Mouse (Mus musculus) left cerebral cortex, adult 18-20 months (tissue): ENCODE results near the gene Nr1h2. TPM values are rescaled to one million over a fixed set of nuclear protein-coding genes. Genes with fewer than 3 reads are reported as not detected.

Experiments used
- DNase-seq, 2 experiments: peaks; one replicate each; pipeline ENCODE4 v3.0.0; 2021 to 2022; ENCODE audit warnings: low spot score in 2 of 2, mixed read lengths in 1 of 2
- total RNA-seq, 2 experiments: library from RNA; stranded (reverse); gene quantifications; 2 replicates each; pipeline ENCODE4 v1.2.3; 2021

Gene Nr1h2
- total RNA-seq, 2 experiments from 2014 or later, result 75.2 to 85.6 TPM

DNA sequence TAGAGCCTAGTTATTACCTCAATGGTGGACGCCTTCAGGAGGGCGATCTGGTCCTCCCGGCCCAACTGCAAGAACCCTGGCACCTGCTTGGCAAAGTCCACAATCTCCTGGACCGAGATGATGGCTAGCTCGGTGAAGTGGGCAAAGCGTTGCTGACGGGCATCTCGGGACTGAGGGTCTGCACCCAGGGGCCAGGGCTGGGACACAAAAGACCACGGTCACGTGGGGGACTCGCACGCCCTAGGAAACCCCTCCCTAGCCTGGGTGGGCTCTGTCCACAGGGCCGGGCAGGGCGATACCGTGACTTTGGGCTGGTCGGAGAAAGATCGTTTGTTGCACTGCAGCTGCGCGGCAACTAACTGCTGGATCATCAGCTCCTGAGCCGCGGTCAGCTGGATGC, 2.5 kb downstream of the Nr1h2 start:
- DNase-seq, result no peak

DNA sequence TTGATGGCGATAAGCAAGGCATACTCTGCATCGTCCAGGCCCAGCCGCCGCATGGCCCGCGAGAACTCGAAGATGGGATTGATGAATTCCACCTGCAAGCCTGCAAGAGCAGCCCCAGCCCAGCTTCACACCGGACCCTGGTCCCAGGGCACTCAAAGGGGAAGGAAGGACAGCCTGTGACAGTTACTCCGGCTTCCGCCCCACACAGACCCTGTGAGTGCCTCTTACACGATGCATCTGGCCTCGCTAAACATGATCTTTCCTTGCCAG, 3.4 kb downstream of the Nr1h2 start:
- DNase-seq, result no peak

DNA sequence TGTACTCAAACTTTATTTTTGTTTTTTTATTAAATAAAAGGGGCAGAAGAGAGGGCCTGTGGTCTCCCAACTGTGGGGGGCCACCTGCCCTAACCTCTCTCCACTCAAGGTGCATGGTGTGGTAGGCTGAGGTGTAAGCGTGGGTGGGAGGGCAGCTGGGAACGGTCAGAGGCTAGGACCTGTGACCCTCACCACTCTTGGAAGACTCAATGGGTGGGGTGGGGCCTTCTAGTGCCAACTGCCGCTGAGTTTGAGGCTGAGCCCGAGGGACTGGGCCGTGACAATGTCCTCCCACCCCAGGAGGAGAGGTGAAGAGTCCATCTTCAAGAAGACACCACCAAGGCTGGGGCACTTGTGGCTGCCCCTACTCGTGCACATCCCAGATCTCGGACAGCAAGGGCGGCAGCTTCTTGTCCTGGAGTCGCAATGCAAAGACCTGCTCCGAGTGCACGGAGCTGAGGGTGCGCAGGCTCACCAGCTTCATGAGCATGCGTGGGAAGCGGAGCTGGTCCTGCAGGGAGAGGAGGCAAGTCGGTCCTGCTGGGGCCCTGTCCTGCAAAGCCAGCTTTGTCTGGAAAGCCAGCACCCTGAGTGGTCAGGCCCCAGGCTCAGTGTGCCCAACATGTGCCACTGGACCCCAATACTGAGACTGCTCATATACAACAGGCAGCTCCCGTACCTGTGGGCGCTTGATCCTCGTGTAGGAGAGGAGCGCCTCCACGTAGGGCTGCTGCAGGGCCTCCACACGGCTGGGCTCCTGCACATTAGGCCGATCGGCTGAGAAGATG, 3.9 kb downstream of the Nr1h2 start:
- DNase-seq, result no peak

DNA sequence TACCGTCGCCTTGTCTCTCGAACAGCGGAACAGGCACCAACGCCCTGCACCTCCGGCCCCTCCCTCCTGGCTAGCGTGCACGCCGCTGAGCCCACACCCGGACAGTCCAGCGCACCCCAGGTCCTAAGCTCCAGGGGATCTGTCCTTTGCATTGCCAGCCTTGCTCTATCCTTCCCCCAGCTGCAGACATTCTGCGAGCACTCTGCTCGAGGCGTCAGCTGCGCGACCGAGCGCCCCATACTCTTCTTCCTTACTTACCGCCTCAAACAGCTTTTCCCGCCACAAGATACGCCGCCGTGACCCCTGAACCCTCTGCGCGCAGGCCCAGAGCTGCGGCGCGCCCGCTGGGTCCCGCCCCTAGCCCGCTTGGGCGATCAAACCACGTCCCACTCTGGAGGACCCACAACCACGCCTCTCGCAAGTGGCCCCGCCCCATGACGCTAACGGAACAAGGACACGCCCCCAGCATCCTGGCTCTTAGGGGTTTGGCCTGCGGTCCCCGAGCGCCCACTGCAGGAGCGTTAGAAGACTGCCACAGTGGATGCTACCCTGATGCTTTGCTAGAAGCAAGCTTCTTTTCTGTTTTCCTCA, 5.2 kb downstream of the Nr1h2 start, which contains the start of gene Pold1:
Gene Pold1, minus strand, starts transcription at position 353 of the 591 bp plus-strand sequence.
- DNase-seq, result peak; percentile 99 to 100

GRCm38 (mm10) chr7:44547725-44548124, 6.0 kb downstream of the Nr1h2 start:
- DNase-seq, result no peak

- DNase-seq, result no peak
Measured at GRCm38 (mm10) chr7:44547041-44547440, 6.7 kb downstream of the Nr1h2 start.

- no peak for DNase-seq
Measured at GRCm38 (mm10) chr7:44546274-44546673, 7.5 kb downstream of the Nr1h2 start.

DNA sequence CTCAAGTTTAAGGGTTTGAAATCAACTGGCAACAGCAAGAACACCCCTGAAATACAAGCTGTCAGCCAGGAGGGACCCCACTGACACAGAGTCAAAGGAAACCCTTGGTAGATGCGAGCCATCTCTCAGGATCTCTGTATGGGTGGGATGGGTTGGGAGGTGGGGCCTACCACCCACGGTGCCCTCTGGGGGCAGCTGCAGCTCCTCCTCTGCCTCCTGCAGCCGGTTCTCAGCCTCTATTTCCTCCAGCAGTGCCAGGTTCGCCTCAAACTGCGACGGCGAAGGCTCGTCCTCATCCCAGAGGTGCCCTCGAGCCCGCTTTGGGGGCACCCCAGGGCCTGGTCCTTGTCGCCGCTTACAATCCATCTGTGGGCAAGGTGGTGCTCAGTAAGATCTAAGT, 10.7 kb downstream of the Nr1h2 start:
- DNase-seq, result no peak

DNA sequence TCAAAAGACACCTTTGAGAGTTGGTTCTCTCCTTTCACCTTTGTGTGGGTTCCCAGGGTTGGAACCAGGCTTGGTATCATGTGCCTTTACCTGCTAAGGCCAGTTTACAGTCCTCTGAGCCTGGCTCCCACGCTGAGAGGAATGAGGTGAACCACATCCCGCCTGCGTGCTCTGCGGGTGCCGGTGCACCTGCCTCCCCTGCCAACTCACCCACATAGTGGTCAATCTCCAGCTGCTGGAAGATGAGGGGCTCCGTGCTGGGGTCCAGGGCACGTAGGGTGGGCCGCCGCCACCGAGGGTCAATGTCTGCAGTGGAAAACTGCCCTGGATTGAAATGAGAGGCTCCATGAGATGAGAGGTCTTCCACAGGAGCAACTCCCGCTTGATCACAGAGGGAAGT, 11.2 kb downstream of the Nr1h2 start:
- DNase-seq, result no peak

DNA sequence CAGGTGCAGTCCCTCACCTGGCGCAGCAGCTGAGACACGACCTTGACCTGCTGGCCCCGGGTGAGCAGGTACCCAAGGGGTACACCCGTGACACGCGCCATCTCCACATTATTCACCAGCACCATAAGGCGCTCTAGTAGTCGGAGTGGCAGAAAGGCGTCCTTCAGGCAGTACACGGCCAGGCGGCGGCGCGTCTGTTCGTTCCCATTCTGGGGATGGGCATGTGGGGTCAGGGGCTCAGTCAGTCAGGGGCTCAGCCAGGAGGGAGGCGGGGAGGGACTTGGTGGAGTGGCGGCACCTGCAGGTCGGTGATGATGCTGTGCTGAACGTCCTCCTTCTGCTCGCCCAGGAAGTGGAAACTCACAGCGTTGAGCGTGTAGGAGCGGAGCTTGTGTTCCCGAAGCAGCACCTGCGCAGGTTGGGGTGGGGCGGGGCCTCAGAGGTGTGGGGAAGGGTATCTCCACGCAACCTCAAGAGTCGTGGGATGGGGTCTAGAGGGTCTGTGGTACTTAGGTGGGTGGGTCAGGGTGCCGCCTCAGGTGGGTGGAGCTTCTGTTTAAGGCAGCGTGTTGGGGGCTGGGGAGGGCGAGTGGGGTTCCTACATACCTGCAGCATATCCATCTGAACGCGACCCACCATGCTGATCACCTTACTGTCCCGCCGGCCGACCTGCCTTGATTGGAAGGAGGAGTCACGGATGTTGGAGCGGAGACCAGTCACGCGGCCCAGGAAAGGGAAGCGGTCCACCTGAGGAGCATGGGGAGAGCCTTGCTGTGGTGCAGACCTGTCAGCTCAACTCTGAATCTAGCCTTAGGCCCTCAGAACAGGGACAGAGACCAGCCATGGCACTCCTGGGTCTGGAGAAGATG, 14.8 kb downstream of the Nr1h2 start:
- no peak for DNase-seq

DNA sequence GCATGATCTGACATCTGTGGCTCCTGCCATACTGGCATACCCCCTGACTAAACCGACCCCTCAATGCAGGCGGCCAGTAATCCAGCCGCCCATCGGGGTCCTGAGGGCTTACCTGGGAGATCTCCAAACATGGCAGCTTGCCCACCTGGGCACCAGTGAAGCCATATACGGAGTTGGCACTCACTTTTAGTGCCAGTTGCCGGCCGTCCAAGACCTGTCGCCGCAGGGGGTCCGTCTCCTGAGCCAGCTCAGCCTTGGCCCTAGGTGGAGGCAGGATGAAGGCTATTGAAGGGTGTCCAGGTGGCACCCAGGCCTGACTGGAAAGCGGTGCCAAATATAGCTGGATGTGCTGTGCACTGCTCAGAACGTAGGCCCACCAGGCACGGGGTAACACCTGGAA, 16.3 kb downstream of the Nr1h2 start:
- no peak for DNase-seq

DNA sequence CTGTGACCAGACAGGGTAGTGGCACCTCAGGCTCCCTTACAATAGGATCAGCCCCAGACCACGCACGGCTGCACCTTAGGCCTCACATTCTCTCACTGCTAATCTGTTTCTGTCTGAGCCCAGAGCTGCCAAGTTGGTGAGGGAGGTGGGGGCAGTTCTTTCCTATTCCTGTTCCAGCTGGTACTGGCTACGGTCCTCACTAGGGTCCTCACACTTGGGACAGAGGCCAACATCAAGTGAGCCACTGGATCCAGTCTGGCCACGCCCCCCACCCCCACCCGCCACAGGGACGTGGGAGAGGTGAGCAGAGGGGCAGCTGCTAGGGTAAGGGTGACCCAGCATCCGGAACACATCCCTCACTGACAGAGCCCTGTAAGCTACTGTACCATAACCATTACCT, 16.7 kb downstream of the Nr1h2 start:
- no peak for DNase-seq

GRCm38 (mm10) chr7:44536590-44536968, 17.2 kb downstream of the Nr1h2 start:
- DNase-seq, result peak; percentile 55 to 68

DNA sequence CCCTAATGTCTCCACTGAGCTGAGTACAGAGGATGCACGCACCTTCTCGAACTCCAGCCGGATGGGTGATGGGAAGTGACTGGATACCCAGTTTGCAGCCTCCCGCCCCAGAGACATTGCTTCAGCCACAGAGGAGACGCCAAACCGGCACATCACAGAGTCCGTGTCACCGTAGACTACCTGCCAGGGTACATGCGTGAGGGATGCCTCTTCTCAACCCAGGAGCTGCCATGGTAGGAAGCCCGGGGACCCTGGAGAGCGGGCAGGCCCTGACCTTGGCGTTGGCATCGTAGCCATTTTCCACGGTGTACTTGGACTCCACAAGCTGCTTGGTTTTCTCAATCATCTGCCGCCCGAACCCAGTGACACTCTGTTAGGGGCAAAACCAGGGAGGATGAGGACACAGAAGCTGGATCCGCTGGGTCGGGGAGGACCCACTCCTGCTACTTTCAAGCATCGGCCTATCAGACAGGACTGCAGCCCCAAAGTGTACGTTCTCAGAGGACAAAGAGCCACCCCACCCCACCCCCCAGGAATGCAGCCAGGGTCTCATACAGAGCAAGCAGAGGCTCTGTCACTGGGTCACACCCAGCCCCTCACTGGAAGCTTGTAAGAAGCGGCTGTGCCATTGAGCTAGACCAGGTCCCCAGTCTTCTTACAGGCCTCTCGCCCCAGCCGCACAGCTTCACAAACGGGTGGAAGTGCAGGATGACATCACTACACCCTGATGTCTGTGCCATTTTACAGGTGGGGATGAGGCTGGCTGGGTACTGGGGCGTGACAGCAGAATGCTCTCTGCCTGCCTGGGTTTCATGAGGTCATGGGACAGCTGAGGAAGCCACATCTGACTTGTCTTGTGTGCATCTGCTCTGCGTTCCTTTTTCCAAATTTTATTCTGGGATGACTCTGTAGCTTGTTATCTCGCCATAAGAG, 17.8 kb downstream of the Nr1h2 start:
- no peak for DNase-seq

GRCm38 (mm10) chr7:44534656-44535441, 18.9 kb downstream of the Nr1h2 start:
- no peak for DNase-seq

DNA sequence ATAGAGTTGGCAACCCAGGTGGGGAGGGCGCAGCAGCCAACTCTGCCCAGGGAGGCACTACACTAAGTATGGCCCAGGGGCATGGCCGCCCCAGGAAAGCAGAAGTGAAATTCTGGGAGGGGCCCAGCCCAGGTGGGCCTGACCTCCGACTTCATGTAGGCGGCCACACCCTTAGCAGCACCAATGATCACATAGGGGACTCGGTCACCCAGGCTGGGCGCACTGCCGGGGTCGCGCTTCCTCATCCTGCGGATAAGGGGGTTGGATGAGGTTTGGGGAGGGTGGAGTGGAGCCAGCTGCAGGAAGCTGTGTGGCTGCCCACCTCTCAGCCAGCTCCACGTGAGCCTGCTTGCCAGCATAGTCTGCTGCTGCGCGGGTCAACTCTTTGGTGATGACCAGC, 19.5 kb downstream of the Nr1h2 start:
- no peak for DNase-seq

GRCm38 (mm10) chr7:44533746-44534045, 20.1 kb downstream of the Nr1h2 start:
- no peak for DNase-seq

DNA sequence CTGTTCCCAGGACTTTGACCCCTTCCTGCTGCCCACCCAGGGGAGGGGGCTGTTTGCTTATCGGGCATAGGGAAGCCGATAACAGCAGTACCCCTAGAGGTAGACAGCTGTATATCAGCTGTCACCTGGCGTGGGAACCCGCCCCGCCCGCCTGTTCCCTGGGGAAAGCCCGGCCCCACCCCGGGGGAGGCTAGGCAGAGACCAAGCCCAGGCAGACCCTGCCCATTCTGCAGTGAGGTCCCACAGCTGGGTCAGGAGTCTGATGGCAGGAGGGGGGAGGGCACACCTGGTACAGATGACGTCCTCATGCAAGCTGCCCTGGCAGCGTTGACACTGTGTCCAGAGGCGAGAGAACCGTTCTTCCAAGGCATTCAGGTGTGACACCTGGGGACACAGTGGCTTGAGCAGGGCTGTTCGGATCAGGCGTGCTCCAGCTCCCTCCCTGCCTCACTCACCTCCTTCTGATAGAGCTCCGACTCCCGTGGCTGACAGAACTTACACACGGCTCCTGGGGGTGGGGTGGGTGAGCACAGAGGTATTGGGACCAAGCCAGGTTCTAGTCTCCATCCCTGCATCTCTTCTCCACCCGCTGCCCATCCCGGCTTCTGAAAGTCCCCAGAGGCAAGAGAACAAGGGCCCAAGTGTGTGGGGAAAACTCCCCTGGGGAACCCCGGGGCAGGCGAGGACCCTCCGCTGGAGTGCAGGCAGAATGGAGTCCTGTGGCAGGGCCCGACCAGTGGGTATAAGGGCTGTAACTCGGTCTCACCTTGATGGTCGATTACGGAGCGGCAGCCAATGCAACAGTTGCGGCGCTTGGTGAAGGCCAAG, 20.6 kb downstream of the Nr1h2 start:
- no peak for DNase-seq

- DNase-seq, result no peak
Measured at GRCm38 (mm10) chr7:44531946-44532732, 21.6 kb downstream of the Nr1h2 start, which contains the start of gene Spib. TSS of gene Spib (minus strand) at chr7:44532071.
